Mouse (Mus musculus) heart, adult 2 months (tissue): ENCODE measurements around the gene Pitpnm3.
"Not testable (repeated sequence)": the region's sequence is repeated elsewhere in the genome, so short reads cannot be mapped to it uniquely, and the experiment has no call there.

Source experiments
- CTCF ChIP-seq: fragments of 200-600 bp; IDR thresholded peaks from 2 replicates; pipeline ENCODE4 v1.8.1; 2022; ENCODE audit warnings: antibody characterized with exemption, mild to moderate bottlenecking, moderate library complexity
- EP300 ChIP-seq: fragments of 200-500 bp; IDR thresholded peaks from 2 replicates; pipeline ENCODE4 v1.6.1; 2011; ENCODE audit warnings: low read depth, low read length, control low read depth; ENCODE audit not compliant: insufficient read depth
- POLR2A ChIP-seq: fragments of 200-500 bp; IDR thresholded peaks from 2 replicates; pipeline ENCODE4 v1.6.1; 2011; ENCODE audit warnings: mild to moderate bottlenecking, low read depth, low read length, control low read depth; ENCODE audit not compliant: insufficient read depth

DNA sequence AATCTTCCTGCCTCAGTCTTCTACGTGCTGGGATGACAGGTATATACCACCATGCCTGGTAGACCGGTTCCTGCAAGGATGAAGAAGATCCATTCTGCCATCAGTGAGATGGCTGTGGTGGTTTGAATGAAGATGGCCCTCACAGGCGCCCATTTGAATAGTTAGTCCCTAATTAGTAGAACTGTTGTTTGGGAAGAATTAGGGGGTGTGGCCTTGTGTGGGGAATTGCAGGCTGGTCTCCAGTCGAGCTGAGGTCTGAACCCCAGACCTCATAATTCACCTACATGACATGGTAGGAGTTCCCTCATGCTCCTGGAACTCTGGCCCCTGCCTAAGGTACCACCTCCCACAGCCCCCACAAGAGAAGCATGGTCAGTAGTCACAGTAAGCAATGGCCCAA lies 36.3 kb upstream of the Pitpnm3 start:
- TF ChIP-seq POLR2A, EP300, CTCF: not testable (repeated sequence)
